Mouse (Mus musculus): ENCODE measurements at regions not wholly inside any gene's neighbourhood (a gene's known extent, or its start where the extent isn't known, plus 50 kb on each side); places are given as distances from the start of the nearest gene placed in this dataset.

GRCm38 (mm10) chr10:24395999-24396784 lies 172.9 kb downstream of the Moxd1 start:
- H3K36me3 ChIP-seq (ENCODE audit: control insufficient read depth, insufficient read depth, low read length) = no peaks in the 10 kb centered on the region
- no peaks in the 10 kb centered on the region for H3K27me3 ChIP-seq (ENCODE audit: control insufficient read depth, insufficient read depth, low read length)
- no peak for DNase-seq
- WGBS = 80% methylated on average over 13 of the region's 13 CpGs
- H3K4me1 ChIP-seq (replicated peaks; ENCODE audit: control insufficient read depth, insufficient read depth, low read length) = no peaks in the 10 kb centered on the region
- H3K4me3 ChIP-seq (ENCODE audit: control insufficient read depth, insufficient read depth, low read length) = no peak overlapping the region
- H3K27ac ChIP-seq (ENCODE audit: control insufficient read depth, insufficient read depth, low read length) = no peak overlapping the region
- TF ChIP-seq CTCF (IDR thresholded peaks at IDR 0.05; ENCODE audit: borderline replicate concordance, control insufficient read depth, extremely low read depth, insufficient read depth, low read length, poor library complexity) (no peak), POLR2A (IDR thresholded peaks at IDR 0.05; ENCODE audit: control insufficient read depth, extremely low read depth, insufficient read depth, low read length, poor library complexity) (no peak)

DNA sequence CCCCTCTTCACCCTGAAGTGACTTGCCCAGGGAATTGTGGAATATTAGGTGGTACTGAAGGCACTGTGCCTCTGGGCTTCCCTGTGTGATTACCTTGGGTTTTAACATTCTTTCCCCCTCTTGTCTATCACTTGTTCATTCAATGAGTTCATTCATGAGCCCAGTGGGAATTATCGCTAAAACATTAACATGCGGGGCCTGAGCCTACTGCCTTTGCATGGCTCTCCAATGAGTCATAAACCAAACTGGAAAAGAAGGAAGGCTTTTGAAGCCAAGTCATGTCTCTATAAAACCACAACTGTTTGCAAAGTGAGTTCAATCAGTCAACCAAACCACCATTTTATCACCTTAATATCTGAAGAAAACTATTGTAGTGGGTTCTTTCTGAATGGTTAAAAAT lies 173.8 kb downstream of the Moxd1 start:
- no peaks in the 10 kb centered on the region for H3K27me3 ChIP-seq (ENCODE audit: control insufficient read depth, insufficient read depth, low read length)
- DNase-seq = no peak
- H3K36me3 ChIP-seq (ENCODE audit: control insufficient read depth, insufficient read depth, low read length) = no peaks in the 10 kb centered on the region
- no peak overlapping the region for H3K4me3 ChIP-seq (ENCODE audit: control insufficient read depth, insufficient read depth, low read length)
- TF ChIP-seq CTCF (IDR thresholded peaks at IDR 0.05; ENCODE audit: borderline replicate concordance, control insufficient read depth, extremely low read depth, insufficient read depth, low read length, poor library complexity) (no peak), POLR2A (IDR thresholded peaks at IDR 0.05; ENCODE audit: control insufficient read depth, extremely low read depth, insufficient read depth, low read length, poor library complexity) (no peak)
- no peak overlapping the region for H3K27ac ChIP-seq (ENCODE audit: control insufficient read depth, insufficient read depth, low read length)
- H3K4me1 ChIP-seq (replicated peaks; ENCODE audit: control insufficient read depth, insufficient read depth, low read length) = no peaks in the 10 kb centered on the region
- 94% methylated on average over 2 of the region's 2 CpGs for WGBS

DNA sequence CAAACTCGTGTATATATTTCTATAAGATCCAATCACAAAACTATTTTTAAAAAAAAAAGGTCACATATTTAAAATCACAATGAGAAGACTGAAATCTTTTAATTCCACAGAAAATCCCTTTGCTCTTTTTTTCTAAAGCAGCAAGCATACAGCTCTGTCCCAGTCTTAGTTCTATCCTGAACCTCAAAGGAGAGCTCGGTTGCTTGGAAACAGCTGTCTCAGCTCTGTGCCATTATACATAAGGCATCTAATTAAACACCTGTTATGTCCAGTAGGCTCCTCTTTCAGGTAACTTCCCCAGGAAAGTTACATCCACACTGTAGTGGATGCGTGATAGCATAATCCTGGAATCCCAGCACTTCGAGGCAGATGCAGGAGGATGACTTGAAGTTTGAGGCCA lies 181.5 kb downstream of the Moxd1 start:
- Histone ChIP-seq H3K27ac (ENCODE audit: control insufficient read depth, insufficient read depth, low read length) (no peak overlapping the region), H3K4me1 (replicated peaks; ENCODE audit: control insufficient read depth, insufficient read depth, low read length) (0 out of 2 replicates have a peak, but pooled peaks cover 2% of the 10 kb centered on the region), H3K4me3 (ENCODE audit: control insufficient read depth, insufficient read depth, low read length) (no peak overlapping the region), H3K36me3 (ENCODE audit: control insufficient read depth, insufficient read depth, low read length) (no peaks in the 10 kb centered on the region), H3K27me3 (ENCODE audit: control insufficient read depth, insufficient read depth, low read length) (no peaks in the 10 kb centered on the region)
- 35% methylated on average over 4 of the region's 4 CpGs for WGBS
- no peak for DNase-seq
- TF ChIP-seq CTCF (IDR thresholded peaks at IDR 0.05; ENCODE audit: borderline replicate concordance, control insufficient read depth, extremely low read depth, insufficient read depth, low read length, poor library complexity) = no peak

GRCm38 (mm10) chr10:24406953-24407352 lies 183.6 kb downstream of the Moxd1 start:
- 85% methylated on average over 3 of the region's 3 CpGs for whole genome bisulfite sequencing
- H3K27me3 ChIP-seq (ENCODE audit: control insufficient read depth, insufficient read depth, low read length) = no peaks in the 10 kb centered on the region
- TF ChIP-seq POLR2A (IDR thresholded peaks at IDR 0.05; ENCODE audit: control insufficient read depth, extremely low read depth, insufficient read depth, low read length, poor library complexity) (no peak), CTCF (IDR thresholded peaks at IDR 0.05; ENCODE audit: borderline replicate concordance, control insufficient read depth, extremely low read depth, insufficient read depth, low read length, poor library complexity) (no peak)
- H3K4me3 ChIP-seq (ENCODE audit: control insufficient read depth, insufficient read depth, low read length) = no peak overlapping the region
- no peaks in the 10 kb centered on the region for H3K36me3 ChIP-seq (ENCODE audit: control insufficient read depth, insufficient read depth, low read length)
- DNase-seq = no peak
- no peak overlapping the region for H3K27ac ChIP-seq (ENCODE audit: control insufficient read depth, insufficient read depth, low read length)
- 0 out of 2 replicates have a peak, but pooled peaks cover 2% of the 10 kb centered on the region for H3K4me1 ChIP-seq (replicated peaks; ENCODE audit: control insufficient read depth, insufficient read depth, low read length)

- no peak for TF ChIP-seq CTCF (IDR thresholded peaks at IDR 0.05; ENCODE audit: borderline replicate concordance, control insufficient read depth, extremely low read depth, insufficient read depth, low read length, poor library complexity)
- Histone ChIP-seq H3K27me3 (ENCODE audit: control insufficient read depth, insufficient read depth, low read length) (no peaks in the 10 kb centered on the region), H3K4me1 (replicated peaks; ENCODE audit: control insufficient read depth, insufficient read depth, low read length) (0 out of 2 replicates have a peak, but pooled peaks cover 2% of the 10 kb centered on the region), H3K4me3 (ENCODE audit: control insufficient read depth, insufficient read depth, low read length) (no peak overlapping the region), H3K27ac (ENCODE audit: control insufficient read depth, insufficient read depth, low read length) (no peak overlapping the region), H3K36me3 (ENCODE audit: control insufficient read depth, insufficient read depth, low read length) (no peaks in the 10 kb centered on the region)
- 94% methylated on average over 6 of the region's 6 CpGs for WGBS
- DNase-seq = no peak
These were observed 184.3 kb downstream of the Moxd1 start for GRCm38 (mm10) chr10:24407411-24408227.

DNA sequence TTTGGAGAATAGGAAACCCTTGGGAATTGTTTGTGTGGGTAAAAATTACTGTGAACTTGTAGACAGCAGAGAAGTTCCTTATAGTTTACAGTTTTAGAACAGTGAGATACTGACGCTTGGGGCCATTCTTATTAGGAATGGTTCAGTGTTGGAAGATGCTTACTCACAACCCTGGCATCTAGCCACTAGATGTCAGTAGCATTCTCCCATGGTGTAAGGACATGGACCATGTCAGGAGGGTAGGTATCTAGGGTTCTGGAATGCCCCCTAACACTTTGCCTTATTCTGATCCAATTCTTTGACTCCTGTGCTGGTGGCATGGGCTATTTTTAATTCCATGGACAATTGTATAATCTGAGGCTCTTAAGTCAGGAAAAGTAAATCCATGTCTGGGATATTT lies 185.3 kb upstream of the Ccn2 start:
- 40% methylated on average over 1 of the region's 1 CpGs for WGBS
- Histone ChIP-seq H3K4me3 (ENCODE audit: control insufficient read depth, insufficient read depth, low read length) (no peak overlapping the region), H3K27me3 (ENCODE audit: control insufficient read depth, insufficient read depth, low read length) (no peaks in the 10 kb centered on the region), H3K27ac (ENCODE audit: control insufficient read depth, insufficient read depth, low read length) (no peak overlapping the region), H3K36me3 (ENCODE audit: control insufficient read depth, insufficient read depth, low read length) (no peaks in the 10 kb centered on the region), H3K4me1 (replicated peaks; ENCODE audit: control insufficient read depth, insufficient read depth, low read length) (0 out of 2 replicates have a peak, but pooled peaks cover 2% of the 10 kb centered on the region)
- no peak for TF ChIP-seq POLR2A (IDR thresholded peaks at IDR 0.05; ENCODE audit: control insufficient read depth, extremely low read depth, insufficient read depth, low read length, poor library complexity)
- no peak for TF ChIP-seq CTCF (IDR thresholded peaks at IDR 0.05; ENCODE audit: borderline replicate concordance, control insufficient read depth, extremely low read depth, insufficient read depth, low read length, poor library complexity)
- peak; percentile 19 for DNase-seq
